Mouse (Mus musculus): ENCODE results near the gene Map4k5.
A peak's percentile ranks its signal among the peaks of the same experiment; 100 is the strongest.

Map4k5 gene

GRCm38 (mm10) chr12:69892371-69893251 lies at the start of gene Map4k5, which contains the start of gene Atl1:
Gene Map4k5, minus strand, starts transcription at chr12:69893200.
Gene Atl1, plus strand, starts transcription at chr12:69892614.
- DNase-seq: peak; percentile 94

- DNase-seq: no peak
Measured at GRCm38 (mm10) chr12:69941655-69942329, 48.8 kb upstream of the Map4k5 start.

GRCm38 (mm10) chr12:69939291-69939690 lies 46.3 kb upstream of the Map4k5 start:
- DNase-seq: peak; percentile 14

- DNase-seq: no peak
Measured at GRCm38 (mm10) chr12:69937731-69938130, 44.7 kb upstream of the Map4k5 start.

GRCm38 (mm10) chr12:69926716-69927115 lies 33.7 kb upstream of the Map4k5 start:
- DNase-seq: peak; percentile 41

GRCm38 (mm10) chr12:69924012-69924411 lies 31.0 kb upstream of the Map4k5 start:
- DNase-seq: peak; percentile 68

GRCm38 (mm10) chr12:69923603-69924002 lies 30.6 kb upstream of the Map4k5 start:
- DNase-seq: peak; percentile 28

- no peak for DNase-seq
Measured at GRCm38 (mm10) chr12:69923128-69923527, 30.1 kb upstream of the Map4k5 start.

GRCm38 (mm10) chr12:69922099-69922498 lies 29.1 kb upstream of the Map4k5 start:
- no peak for DNase-seq

GRCm38 (mm10) chr12:69917870-69918269 lies 24.9 kb upstream of the Map4k5 start:
- no peak for DNase-seq

- no peak for DNase-seq
Measured at GRCm38 (mm10) chr12:69912737-69913136, 19.7 kb upstream of the Map4k5 start.

- DNase-seq: no peak
Measured at GRCm38 (mm10) chr12:69911906-69912305, 18.9 kb upstream of the Map4k5 start.

- DNase-seq: no peak
Measured at GRCm38 (mm10) chr12:69908511-69908900, 15.5 kb upstream of the Map4k5 start.

GRCm38 (mm10) chr12:69907667-69908510 lies 14.9 kb upstream of the Map4k5 start:
- peak; percentile 43 for DNase-seq

GRCm38 (mm10) chr12:69904991-69905390 lies 12.0 kb upstream of the Map4k5 start:
- DNase-seq: no peak

- DNase-seq: no peak
Measured at GRCm38 (mm10) chr12:69898119-69898518, 5.1 kb upstream of the Map4k5 start.

- DNase-seq: no peak
Measured at GRCm38 (mm10) chr12:69895046-69895445, 2.0 kb upstream of the Map4k5 start.

- DNase-seq: no peak
Measured at GRCm38 (mm10) chr12:69893927-69894326, 927 bp upstream of the Map4k5 start.

- DNase-seq: no peak
Measured at GRCm38 (mm10) chr12:69891721-69892120, 1.3 kb downstream of the Map4k5 start.

GRCm38 (mm10) chr12:69890476-69890875 lies 2.5 kb downstream of the Map4k5 start:
- peak; percentile 29 for DNase-seq

GRCm38 (mm10) chr12:69890051-69890450 lies 2.9 kb downstream of the Map4k5 start:
- DNase-seq: no peak

- DNase-seq: no peak
Measured at GRCm38 (mm10) chr12:69888345-69888744, 4.7 kb downstream of the Map4k5 start.

- DNase-seq: no peak
Measured at GRCm38 (mm10) chr12:69887776-69888175, 5.2 kb downstream of the Map4k5 start.
